Mouse (Mus musculus) bone marrow, adult 2 months (tissue): ENCODE measurements around the gene Rapgef6. TPM values are rescaled to one million over a fixed set of nuclear protein-coding genes. Genes with fewer than 3 reads are reported as not detected.

Experiments used
- H3K27ac ChIP-seq: fragments of 200-500 bp; 2 replicates; pipeline ENCODE4 v1.5.1; 2012; ENCODE audit warnings: low read depth, mild to moderate bottlenecking, control low read depth, inconsistent platforms, low read length; ENCODE audit not compliant: control insufficient read depth, poor library complexity, insufficient read depth
- H3K4me1 ChIP-seq: fragments of 200-500 bp; 2 replicates; pipeline ENCODE4 v1.6.1; 2011; ENCODE audit warnings: low read length; ENCODE audit not compliant: control insufficient read depth, insufficient read depth
- H3K4me3 ChIP-seq: fragments of 200-500 bp; replicated peaks from 2 replicates; pipeline ENCODE3; 2011; ENCODE audit warnings: mild to moderate bottlenecking, low read depth, low read length, control low read depth; ENCODE audit not compliant: control insufficient read depth
- CTCF ChIP-seq: fragments of 200-500 bp; IDR thresholded peaks from 2 replicates; pipeline ENCODE4 v1.5.1; 2011; ENCODE audit warnings: low read length, control low read depth; ENCODE audit not compliant: control insufficient read depth, insufficient read depth
- POLR2A ChIP-seq: fragments of 200-500 bp; IDR thresholded peaks from 2 replicates; pipeline ENCODE4 v1.6.1; 2011; ENCODE audit warnings: low read depth, mild to moderate bottlenecking, control low read depth, low read length, borderline replicate concordance; ENCODE audit not compliant: control insufficient read depth
- WGBS: fragments of 180-500 bp; shearing (Covaris S2); methylation state at CpG from one replicate; pipeline ENCODE4 v1.1.7; 2018; 5-methylcytosine and 5-hydroxymethylcytosine counted together
- polyA plus RNA-seq: library from polyadenylated mRNA; stranded (reverse); fragments of >200 nt; gene quantifications from 2 replicates; pipeline ENCODE4 v1.2.4, GENCODE M21; 2011; ENCODE audit warnings: low replicate concordance; ENCODE audit not compliant: missing spikeins, insufficient read depth, insufficient read length

The Rapgef6 gene
- polyA plus RNA-seq, 1 experiment, result 18.6 TPM

DNA sequence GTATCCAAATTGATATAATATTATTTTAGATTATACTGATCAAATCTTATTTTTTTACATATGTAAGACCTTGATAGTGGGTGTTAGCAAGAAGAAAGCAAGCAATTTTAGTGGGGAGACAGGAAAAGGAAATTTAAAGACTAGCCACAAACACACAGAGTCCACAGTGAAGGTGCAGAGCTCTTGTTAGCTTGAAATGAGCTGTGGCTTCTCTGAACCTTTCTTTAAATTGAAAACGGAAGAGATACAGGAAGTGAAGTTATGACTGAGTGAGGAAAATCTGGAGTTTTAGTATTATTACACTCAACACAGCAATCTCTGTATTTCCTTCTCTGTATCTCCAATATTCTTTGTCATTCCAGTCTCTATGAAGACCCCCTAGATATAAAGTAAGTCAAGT lies 104.3 kb downstream of the Rapgef6 start:
- H3K4me3 ChIP-seq, result no peak overlapping the region
- H3K4me1 ChIP-seq, result no peaks in the 10 kb centered on the region; the same call in 1 of the 2 replicates
- H3K27ac ChIP-seq, result no peak overlapping the region
- 20% methylated on average over 1 of the region's 1 CpGs for WGBS
- TF ChIP-seq CTCF (no peak), POLR2A (no peak)

DNA sequence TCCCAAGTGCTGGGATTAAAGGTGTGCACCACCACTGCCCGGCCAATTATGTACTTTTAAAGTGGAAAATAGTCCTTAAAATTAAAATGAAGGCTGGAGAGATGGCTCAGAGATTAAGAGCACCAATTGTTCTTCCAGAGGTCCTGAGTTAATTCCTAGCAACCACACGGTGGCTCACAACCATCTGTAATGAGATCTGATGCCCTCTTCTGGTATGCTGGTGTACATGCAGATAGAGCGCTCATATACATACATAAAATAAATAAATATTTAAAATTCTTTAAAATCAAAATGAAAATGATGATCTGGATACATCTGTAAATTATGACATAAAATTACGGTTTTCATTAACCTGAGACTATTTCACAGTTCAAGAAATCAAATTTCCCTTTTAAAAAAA lies 123.8 kb downstream of the Rapgef6 start:
- Histone ChIP-seq H3K27ac (no peak overlapping the region), H3K4me3 (no peak overlapping the region), H3K4me1 (no peaks in the 10 kb centered on the region; the same call in 1 of the 2 replicates)
- TF ChIP-seq CTCF, result no peak
- no peak for TF ChIP-seq POLR2A
- 93% methylated on average over 4 of the region's 4 CpGs for WGBS

DNA sequence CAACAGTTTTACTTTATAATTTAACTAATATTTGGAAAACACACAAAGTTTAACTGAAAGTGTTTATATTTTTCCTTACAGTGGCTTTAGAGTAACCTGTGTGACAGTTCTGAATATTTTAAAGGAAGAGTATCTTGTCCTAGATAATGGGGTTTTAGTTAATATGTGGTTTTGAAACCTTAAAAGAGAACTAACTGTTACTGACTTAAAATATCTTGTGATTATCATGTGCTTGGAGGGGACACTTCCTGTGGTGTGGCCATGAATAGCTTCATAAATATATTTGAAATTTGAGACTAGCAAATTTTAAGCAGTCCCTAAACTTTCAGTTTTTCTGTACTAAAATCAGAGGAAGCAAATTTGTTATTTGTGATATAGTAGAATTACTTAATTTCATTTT lies 125.9 kb downstream of the Rapgef6 start:
- H3K4me1 ChIP-seq, result no peaks in the 10 kb centered on the region; the same call in 1 of the 2 replicates
- TF ChIP-seq CTCF (no peak), POLR2A (no peak)
- H3K4me3 ChIP-seq, result no peak overlapping the region
- no peak overlapping the region for H3K27ac ChIP-seq

DNA sequence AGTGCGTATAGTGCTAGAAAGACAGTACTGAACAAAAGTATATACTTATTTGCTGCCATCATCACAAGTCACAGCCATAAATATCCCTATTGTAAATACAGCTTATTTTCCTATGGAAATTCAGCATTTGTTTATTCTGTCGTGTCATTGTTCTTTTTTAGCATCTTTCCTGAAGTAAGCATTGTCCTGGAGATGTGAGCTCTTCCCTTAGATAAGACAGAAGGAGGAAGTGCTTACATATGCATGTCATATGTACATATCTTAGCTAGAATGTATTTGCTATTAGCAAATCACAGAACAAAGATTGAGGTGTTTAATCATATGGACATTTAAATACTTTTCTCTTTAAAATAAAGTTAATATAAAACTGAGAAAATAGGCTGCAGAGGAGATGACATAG lies 132.8 kb downstream of the Rapgef6 start:
- H3K4me3 ChIP-seq, result no peak overlapping the region
- H3K4me1 ChIP-seq, result no peaks in the 10 kb centered on the region
- 75% methylated on average over 2 of the region's 2 CpGs for WGBS
- no peak overlapping the region for H3K27ac ChIP-seq
- TF ChIP-seq CTCF (no peak), POLR2A (no peak)

DNA sequence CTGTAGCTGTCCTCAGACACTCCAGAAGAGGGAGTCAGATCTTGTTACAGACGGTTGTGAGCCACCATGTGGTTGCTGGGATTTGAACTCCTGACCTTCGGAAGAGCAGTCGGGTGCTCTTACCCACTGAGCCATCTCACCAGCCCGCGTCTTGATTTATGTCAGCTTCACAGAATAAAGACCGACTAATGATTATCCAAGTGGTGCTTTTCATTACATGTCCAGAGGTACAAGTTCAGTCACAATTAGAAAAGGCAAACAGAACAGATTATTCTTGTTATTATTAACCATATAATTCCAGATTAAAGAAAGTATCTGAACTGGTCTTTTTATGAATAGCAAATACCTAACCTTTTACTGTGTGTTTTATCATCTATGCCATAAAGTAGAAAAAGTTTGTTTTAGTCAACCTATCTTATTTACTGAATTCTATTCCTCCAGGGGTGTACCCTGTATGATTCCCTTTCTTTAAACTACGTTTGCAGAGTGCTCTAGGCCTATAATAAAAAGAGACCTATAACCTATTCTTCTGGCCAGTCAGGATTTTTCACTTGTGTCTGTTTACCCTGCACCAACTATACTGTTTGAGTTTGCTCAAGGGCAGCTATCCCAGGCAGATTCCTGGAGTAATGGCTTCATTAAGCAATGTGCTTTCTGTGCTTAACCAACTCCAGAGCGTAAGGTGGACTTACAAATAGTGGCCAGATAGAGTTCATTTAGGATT lies 151.1 kb downstream of the Rapgef6 start:
- Histone ChIP-seq H3K27ac (no peak overlapping the region), H3K4me3 (no peak overlapping the region), H3K4me1 (no peaks in the 10 kb centered on the region)
- 90% methylated on average over 8 of the region's 8 CpGs for WGBS
- TF ChIP-seq POLR2A (no peak), CTCF (no peak)

DNA sequence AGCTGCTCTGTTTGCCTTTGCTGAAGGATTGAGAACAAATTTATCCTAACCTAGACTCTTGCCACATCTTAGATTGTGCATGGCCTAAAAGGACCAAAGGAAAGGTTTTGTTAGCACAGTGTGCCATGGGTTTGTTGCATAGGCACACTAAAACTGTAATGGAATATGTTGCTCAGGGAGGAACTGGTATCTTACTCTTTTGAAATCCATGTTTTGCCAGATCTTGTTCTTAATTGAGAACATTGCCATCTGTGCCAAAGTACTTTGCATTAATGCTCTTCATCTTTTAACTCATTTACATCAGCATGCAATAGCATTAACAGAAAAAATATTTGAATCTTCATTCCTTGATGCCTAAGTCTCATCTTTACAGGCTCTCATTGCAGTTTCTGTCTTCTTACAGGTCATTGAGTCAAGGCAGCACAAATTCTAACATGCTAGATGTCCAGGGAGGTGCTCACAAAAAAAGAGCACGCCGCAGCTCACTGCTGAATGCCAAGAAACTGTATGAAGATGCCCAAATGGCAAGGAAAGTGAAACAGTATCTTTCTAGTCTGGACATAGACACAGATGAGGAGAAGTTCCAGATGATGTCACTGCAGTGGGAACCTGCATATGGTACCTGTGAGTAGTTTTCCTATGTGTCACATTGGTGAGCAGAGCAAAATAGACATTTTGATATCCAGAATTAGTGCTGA lies 153.3 kb downstream of the Rapgef6 start:
- H3K27ac ChIP-seq, result no peak overlapping the region
- no peak overlapping the region for H3K4me3 ChIP-seq
- WGBS, result 93% methylated on average over 2 of the region's 2 CpGs
- TF ChIP-seq POLR2A (no peak), CTCF (no peak)
- H3K4me1 ChIP-seq, result no peaks in the 10 kb centered on the region

DNA sequence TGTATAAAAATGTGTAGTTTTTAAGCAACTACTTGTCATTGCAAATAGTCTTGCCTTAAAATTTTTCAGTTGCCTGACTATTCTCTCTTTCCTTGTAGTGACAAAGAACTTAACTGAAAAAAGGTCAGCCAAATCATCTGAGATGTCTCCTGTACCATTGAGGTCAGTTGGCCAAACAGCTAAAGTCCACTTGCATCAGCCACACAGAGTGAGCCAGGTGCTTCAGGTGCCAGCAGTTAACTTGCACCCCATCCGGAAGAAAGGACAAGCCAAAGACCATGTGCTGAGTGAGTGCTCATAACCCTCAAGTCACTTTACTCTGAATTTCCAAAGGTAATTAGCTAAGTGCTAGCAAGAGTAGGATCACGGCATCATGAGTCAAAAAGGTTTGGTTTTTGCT lies 156.5 kb downstream of the Rapgef6 start:
- 92% methylated on average over 2 of the region's 2 CpGs for WGBS
- no peak for TF ChIP-seq CTCF
- TF ChIP-seq POLR2A, result no peak
- Histone ChIP-seq H3K4me3 (no peak overlapping the region), H3K27ac (no peak overlapping the region), H3K4me1 (no peaks in the 10 kb centered on the region)

DNA sequence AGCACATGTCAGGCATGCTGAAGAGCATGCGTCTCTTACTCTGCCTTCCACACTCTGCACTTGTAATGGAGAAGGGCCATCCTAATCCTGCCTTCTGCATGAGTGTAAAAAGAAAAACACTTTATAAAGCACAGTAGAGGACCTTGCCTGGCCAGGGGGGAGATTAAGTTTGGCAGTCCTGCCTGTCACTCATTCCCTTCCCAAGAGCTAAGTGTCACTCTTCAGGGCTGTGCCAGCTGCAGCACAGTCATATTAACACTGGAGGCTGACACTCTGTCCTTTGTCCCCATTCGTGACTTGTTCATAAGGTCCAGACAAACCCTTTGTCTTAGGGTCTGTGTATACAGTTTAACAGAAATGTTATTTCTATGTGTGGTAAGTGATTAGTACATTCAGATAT lies 162.2 kb downstream of the Rapgef6 start:
- no peak overlapping the region for H3K4me3 ChIP-seq
- 91% methylated on average over 2 of the region's 2 CpGs for WGBS
- no peaks in the 10 kb centered on the region for H3K4me1 ChIP-seq
- TF ChIP-seq POLR2A (no peak), CTCF (no peak)
- H3K27ac ChIP-seq, result no peak overlapping the region

DNA sequence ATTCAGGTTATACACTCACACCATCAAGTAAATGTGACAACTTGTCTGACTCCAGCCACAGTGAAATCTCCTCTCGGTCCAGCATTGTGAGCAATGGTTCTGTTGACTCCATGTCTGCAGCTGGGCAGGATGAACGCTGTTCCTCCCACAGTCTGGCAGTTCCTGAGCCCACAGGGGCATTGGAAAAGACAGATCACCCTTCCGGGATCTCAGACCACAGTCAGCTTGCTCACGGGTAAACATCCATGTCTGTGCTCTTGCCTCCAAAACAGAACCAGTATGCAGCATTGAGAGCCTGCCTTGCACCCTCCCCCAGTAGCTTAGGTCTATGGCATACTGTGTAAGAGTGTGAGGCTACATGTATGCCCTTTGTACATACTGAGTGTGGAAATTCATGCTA lies 167.5 kb downstream of the Rapgef6 start:
- no peak overlapping the region for H3K4me3 ChIP-seq
- no peaks in the 10 kb centered on the region; the same call in 1 of the 2 replicates for H3K4me1 ChIP-seq
- TF ChIP-seq POLR2A, result no peak
- no peak for TF ChIP-seq CTCF
- 93% methylated on average over 4 of the region's 4 CpGs for WGBS
- no peak overlapping the region for H3K27ac ChIP-seq
